Mouse (Mus musculus) central nervous system, embryonic 18 days (tissue): ENCODE results near the gene Lrrtm3. TPM values are rescaled to one million over a fixed set of nuclear protein-coding genes. Genes with fewer than 3 reads are reported as not detected.

Experiments used
- polyA plus RNA-seq: library from polyadenylated mRNA; depleted of rRNA; stranded (reverse); fragments of >200 nt; gene quantifications from 2 replicates; pipeline ENCODE4 v1.2.3, GENCODE M21; 2012; rRNA removed

Lrrtm3 gene
- polyA plus RNA-seq, result 18.6 and 19.9 TPM in 2 replicates

GRCm38 (mm10) chr10:64089680-64090460 lies at the start of gene Lrrtm3:
Gene Lrrtm3 (minus strand): TSS chr10:64090277.

GRCm38 (mm10) chr10:63927334-63927733 lies 162.7 kb downstream of the Lrrtm3 start, which contains the start of gene Gm10118:
Gene Gm10118 (minus strand): TSS chr10:63927434.

Other genes with a start within 250 kb of the Lrrtm3 start
- 1.4 and 1.5 TPM in 2 replicates for gene Gm10118, start 162.8 kb downstream of the Lrrtm3 start, polyA plus RNA-seq